28 mouse cellular contexts compared by ENCODE assay signal in genomic region chr10:94347296-94347695, GRCm38 (mm10). TPM values are rescaled to one million over a fixed set of nuclear protein-coding genes. Genes with fewer than 3 reads are reported as not detected.
"Had no signal": no experiment of that assay in that cellular context is flagged by ENCODE, and none has a peak within 500 bp of the region (broad histone marks: within the 10 kb centered on the region; RNA-seq: fewer than 3 reads in every experiment).

No protein-coding gene starts in this region.

- H3K27ac ChIP-seq: left cerebral cortex, adult 2 months; liver, embryonic 13.5 days had no signal

- H3K36me3 ChIP-seq: liver, embryonic 13.5 days had no signal

- H3K27me3 ChIP-seq: liver, embryonic 13.5 days had no signal

- H3K9ac ChIP-seq: liver, embryonic 13.5 days had no signal

- H3K9me3 ChIP-seq: liver, embryonic 13.5 days had no signal

- DNase-seq: kidney, postnatal 10 days; kidney, postnatal 36 days; layer of hippocampus, postnatal 36 days; liver, embryonic 13.5 days; lung, adult 2 months; lung, postnatal 14 days; lung, postnatal 4 days; midbrain, embryonic 14.5 days; thymus, adult 18-20 months; thymus, postnatal 36 days had no signal

- H3K4me3 ChIP-seq: left cerebral cortex, adult 2 months; liver, embryonic 13.5 days had no signal

RNA-seq across cellular contexts. Expression of gene Gm4792, which starts 48.8 kb away (rescaled TPM):
- total RNA-seq: layer of hippocampus, adult 8-10 months; layer of hippocampus, postnatal 10 days; layer of hippocampus, postnatal 36 days; left cerebral cortex, adult 2 months; left cerebral cortex, postnatal 10 days; left cerebral cortex, postnatal 36 days; liver, adult 2 months; megakaryocyte progenitor cell, adult 5-6 weeks; megakaryocyte-erythroid progenitor cell, adult 5-6 weeks; midbrain, postnatal 0 days had no signal
- polyA plus RNA-seq: limb, embryonic 11.5 days; limb, embryonic 14.5 days; liver, adult 2 months; liver, embryonic 13.5 days; liver, embryonic 16.5 days; lung, adult 2 months; lung, embryonic 16.5 days; midbrain, embryonic 11.5 days; small intestine, adult 2 months; spleen, adult 2 months; stomach, embryonic 16.5 days; testis, adult 2 months had no signal
